Mouse (Mus musculus) heart, postnatal 0 days (tissue): Measurements from ENCODE around the gene Pou3f3. TPM values are rescaled to one million over a fixed set of nuclear protein-coding genes. Genes with fewer than 3 reads are reported as not detected.

ENCODE experiments used
- ATAC-seq: fragments of 200-750 bp; cut with Nextera tagmentation; 2 replicates; pipeline ENCODE4 v1.8.0; 2017; ENCODE audit warnings: low read depth, moderate number of reproducible peaks, moderate library complexity; ENCODE audit not compliant: insufficient read depth
- DNase-seq: peaks from one replicate; pipeline ENCODE4 v3.0.0-alpha.2; 2016; ENCODE audit warnings: low spot score
- H3K27ac ChIP-seq: fragments of 300-500 bp; sonication (generic); 2 replicates; pipeline ENCODE4 v1.5.1; 2014; ENCODE audit warnings: low read depth, mild to moderate bottlenecking
- H3K27me3 ChIP-seq: fragments of 300-500 bp; sonication (generic); 2 replicates; pipeline ENCODE4 v1.6.1; 2014; ENCODE audit warnings: low read length, mixed read lengths; ENCODE audit not compliant: control insufficient read depth, insufficient read depth
- H3K36me3 ChIP-seq: fragments of 300-500 bp; sonication (generic); replicated peaks from 2 replicates; pipeline ENCODE4 v1.6.1; 2014; ENCODE audit warnings: low read length, mixed read lengths; ENCODE audit not compliant: control insufficient read depth, insufficient read depth
- H3K4me1 ChIP-seq: fragments of 300-500 bp; sonication (generic); 2 replicates; pipeline ENCODE4 v1.6.1; 2014; ENCODE audit warnings: antibody characterized with exemption; ENCODE audit not compliant: control insufficient read depth, insufficient read depth
- H3K4me2 ChIP-seq: fragments of 300-500 bp; sonication (generic); 2 replicates; pipeline ENCODE4 v1.6.1; 2014; ENCODE audit warnings: low read depth, mild to moderate bottlenecking, low read length, moderate library complexity
- H3K4me3 ChIP-seq: fragments of 300-500 bp; sonication (generic); 2 replicates; pipeline ENCODE4 v1.5.1; 2014; ENCODE audit warnings: low read depth, low read length
- H3K9ac ChIP-seq: fragments of 300-500 bp; sonication (generic); replicated peaks from 2 replicates; pipeline ENCODE4 v1.6.1; 2014; ENCODE audit warnings: low read depth, low read length, mixed read lengths
- H3K9me3 ChIP-seq: fragments of 300-500 bp; sonication (generic); replicated peaks from 2 replicates; pipeline ENCODE4 v1.6.1; 2016; ENCODE audit warnings: low read length; ENCODE audit not compliant: control insufficient read depth
- CTCF ChIP-seq: IDR thresholded peaks from 2 replicates; pipeline ENCODE4 v1.5.1; 2016; ENCODE audit warnings: antibody characterized with exemption, control low read depth, low read depth
- EP300 ChIP-seq: IDR thresholded peaks from 2 replicates; pipeline ENCODE4 v1.6.1; 2016; ENCODE audit warnings: antibody characterized with exemption, low read depth
- whole genome bisulfite sequencing: fragments of 180-500 bp; shearing (Covaris S2); extraction: QIAGEN DNeasy Blood & Tissue Kit; methylation state at CpG from one replicate; pipeline ENCODE4 v1.1.7; 2014; 5-methylcytosine and 5-hydroxymethylcytosine counted together
- polyA plus RNA-seq: library from polyadenylated mRNA; unstranded; fragments of >200 nt; fragmentation: Nextera tagmentation; extraction: Ambion mirVana; gene quantifications from 2 replicates; pipeline ENCODE4 v1.2.1, GENCODE M21; 2015
- total RNA-seq: library from RNA; depleted of rRNA; stranded (reverse); fragments of >200 nt; gene quantifications from 2 replicates; pipeline ENCODE4 v1.2.3, GENCODE M21; 2014; ENCODE audit warnings: low replicate concordance

Gene Pou3f3
- total and polyA plus RNA-seq, 2 experiments from 2014 or later = not detected

DNA sequence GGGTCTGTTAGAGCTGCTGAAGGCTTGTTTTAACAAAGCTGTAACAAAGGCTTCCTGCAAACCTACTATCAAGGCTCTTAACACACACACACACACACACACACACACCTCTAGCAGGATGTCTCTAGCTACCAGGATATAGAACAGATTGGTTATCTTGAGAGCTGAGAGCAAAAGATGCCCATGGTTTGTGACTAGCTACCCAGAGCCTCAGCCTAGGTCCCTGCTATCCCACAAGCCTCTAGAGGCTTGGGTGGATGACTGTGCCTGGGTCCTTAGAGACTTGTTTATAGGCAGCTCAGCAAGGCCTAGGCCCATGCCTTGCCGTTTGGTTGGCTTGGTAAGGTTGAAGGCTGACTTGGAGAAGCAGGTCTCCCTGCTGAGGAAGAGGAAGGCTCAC lies 13.5 kb downstream of the Pou3f3 start:
- ATAC-seq (no peak), DNase-seq (no peak)
- peaks cover 99% of the 10 kb centered on the region for H3K27me3 ChIP-seq
- no peaks in the 10 kb centered on the region for H3K9me3 ChIP-seq
- H3K9ac ChIP-seq = no peak overlapping the region
- no peak overlapping the region for H3K4me2 ChIP-seq
- no peak overlapping the region for H3K4me3 ChIP-seq
- 27% methylated on average over 1 of the region's 1 CpGs for WGBS
- no peak overlapping the region for H3K27ac ChIP-seq
- TF ChIP-seq EP300 (no peak), CTCF (no peak)
- H3K36me3 ChIP-seq = no peaks in the 10 kb centered on the region
- H3K4me1 ChIP-seq = peaks cover 9% of the 10 kb centered on the region; the same call in 1 of the 2 replicates

GRCm38 (mm10) chr1:42709431-42710160 lies 14.0 kb downstream of the Pou3f3 start:
- H3K9ac ChIP-seq = no peak overlapping the region
- H3K27me3 ChIP-seq = peaks cover 98% of the 10 kb centered on the region
- H3K9me3 ChIP-seq = no peaks in the 10 kb centered on the region
- no peaks in the 10 kb centered on the region for H3K36me3 ChIP-seq
- ATAC-seq (no peak), DNase-seq (no peak)
- H3K4me2 ChIP-seq = no peak overlapping the region
- no peak overlapping the region for H3K27ac ChIP-seq
- TF ChIP-seq CTCF = no peak
- no peak for TF ChIP-seq EP300
- H3K4me3 ChIP-seq = no peak overlapping the region
- H3K4me1 ChIP-seq = peaks cover 9% of the 10 kb centered on the region; the same call in 1 of the 2 replicates
- WGBS = 13% methylated on average over 7 of the region's 7 CpGs

DNA sequence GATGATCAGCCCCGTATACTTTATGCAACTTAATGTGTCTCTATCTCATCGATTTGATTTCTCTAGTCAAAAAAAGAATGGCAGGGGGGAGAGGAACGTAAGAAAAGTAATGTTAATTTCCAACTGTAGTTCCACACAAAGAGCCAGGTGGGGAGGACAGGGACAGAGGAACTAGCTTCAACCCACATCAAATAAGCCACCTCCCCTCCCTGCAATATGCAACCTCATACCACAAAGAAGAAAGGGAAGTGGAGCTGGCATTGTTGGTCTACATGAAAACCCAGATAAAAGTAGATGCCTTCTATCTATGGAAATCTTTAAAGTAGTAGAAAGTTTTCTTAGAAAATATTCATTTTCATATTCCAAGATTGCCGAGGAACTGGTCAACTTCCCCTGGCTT lies 14.7 kb downstream of the Pou3f3 start:
- Histone ChIP-seq H3K9ac (no peak overlapping the region), H3K36me3 (no peaks in the 10 kb centered on the region), H3K4me2 (no peak overlapping the region), H3K9me3 (no peaks in the 10 kb centered on the region), H3K4me1 (peaks cover 9% of the 10 kb centered on the region; the same call in 1 of the 2 replicates), H3K27ac (no peak overlapping the region), H3K27me3 (peaks cover 98% of the 10 kb centered on the region), H3K4me3 (no peak overlapping the region)
- TF ChIP-seq EP300 (no peak), CTCF (no peak)
- no peak for DNase-seq
- ATAC-seq = no peak
- WGBS = 23% methylated on average over 4 of the region's 4 CpGs

GRCm38 (mm10) chr1:42710995-42711394 lies 15.4 kb downstream of the Pou3f3 start:
- Histone ChIP-seq H3K27ac (no peak overlapping the region), H3K9me3 (no peaks in the 10 kb centered on the region), H3K4me3 (no peak overlapping the region), H3K27me3 (peaks cover 98% of the 10 kb centered on the region), H3K4me2 (no peak overlapping the region), H3K36me3 (no peaks in the 10 kb centered on the region), H3K4me1 (peaks cover 9% of the 10 kb centered on the region; the same call in 1 of the 2 replicates), H3K9ac (no peak overlapping the region)
- WGBS = 9% methylated on average over 2 of the region's 2 CpGs
- TF ChIP-seq CTCF (no peak), EP300 (no peak)
- ATAC-seq (no peak), DNase-seq (no peak)

DNA sequence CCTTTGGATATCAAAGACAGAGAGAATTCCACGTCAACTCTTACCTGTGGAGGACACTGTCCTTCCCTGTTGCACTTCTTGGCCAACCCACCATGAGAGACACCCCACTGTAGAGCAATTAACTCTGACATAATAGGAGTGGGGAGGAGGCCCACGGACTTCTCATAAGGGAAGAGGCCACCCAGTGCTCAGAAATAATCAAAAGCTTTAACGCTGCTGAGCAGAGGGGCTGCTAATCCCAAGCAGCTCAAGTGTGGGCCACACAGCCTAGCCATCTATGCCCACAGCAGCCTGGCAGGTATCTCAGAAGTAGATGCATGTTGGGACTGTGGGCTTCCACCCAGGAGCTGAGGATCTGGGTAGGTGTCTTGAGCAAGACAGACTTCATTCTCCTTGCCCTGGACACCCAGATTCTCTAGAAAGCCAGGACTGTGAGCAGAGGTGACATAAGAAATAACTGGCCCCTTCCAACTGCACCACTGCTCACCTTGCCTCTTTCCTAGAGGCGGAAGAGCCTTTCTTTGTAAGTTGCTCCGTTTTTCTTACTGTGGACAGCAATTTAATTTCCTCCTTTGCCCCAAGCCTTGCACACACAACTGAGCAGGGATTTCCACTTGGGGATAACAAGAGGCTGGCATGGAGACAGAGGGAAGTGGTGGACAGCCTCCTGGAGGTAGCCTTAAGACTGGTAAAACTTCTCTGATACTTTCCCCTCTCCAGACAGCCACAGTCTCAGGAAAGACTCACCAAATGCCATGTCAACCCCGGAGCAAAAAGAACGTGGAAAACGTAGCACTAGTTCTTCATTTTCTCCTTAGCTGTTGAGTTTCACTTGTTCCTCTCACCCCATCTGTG lies 16.1 kb downstream of the Pou3f3 start:
- TF ChIP-seq EP300 (no peak), CTCF (no peak)
- no peaks in the 10 kb centered on the region for H3K9me3 ChIP-seq
- ATAC-seq (no peak), DNase-seq (no peak)
- H3K27me3 ChIP-seq = peaks cover 97% of the 10 kb centered on the region
- no peak overlapping the region for H3K9ac ChIP-seq
- no peak overlapping the region for H3K27ac ChIP-seq
- no peak overlapping the region for H3K4me3 ChIP-seq
- no peak overlapping the region for H3K4me2 ChIP-seq
- no peaks in the 10 kb centered on the region for H3K36me3 ChIP-seq
- WGBS = 16% methylated on average over 8 of the region's 8 CpGs
- peaks cover 9% of the 10 kb centered on the region; the same call in 1 of the 2 replicates for H3K4me1 ChIP-seq
